Mouse (Mus musculus): ENCODE results near the gene Ak7.

DNA sequence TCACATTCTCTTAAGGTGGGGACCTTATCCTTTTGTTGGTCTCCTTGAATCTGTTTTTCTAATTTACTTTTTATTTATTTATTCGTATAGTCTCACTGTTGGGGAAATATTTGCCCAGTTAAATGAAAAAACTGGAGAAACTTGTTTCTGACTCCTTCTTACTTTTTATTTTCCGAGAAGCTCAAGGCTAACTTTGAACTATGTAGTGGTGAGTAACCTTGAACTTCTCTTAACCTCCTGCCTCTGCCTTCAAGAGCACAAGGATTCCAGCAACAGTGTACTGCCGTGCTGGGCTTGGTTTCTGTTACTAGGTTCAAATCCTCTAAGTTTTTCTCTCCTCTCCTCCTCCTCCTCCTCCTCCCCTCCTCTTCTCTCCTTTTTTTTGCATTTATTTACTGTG, 55.9 kb downstream of the Ak7 start:
- TF ChIP-seq EP300 (IDR thresholded peaks at IDR 0.05; ENCODE audit: low read depth) (no peak), CTCF (IDR thresholded peaks at IDR 0.05; ENCODE audit: low read depth) (no peak)

Data from liver, embryonic 14.5 days (tissue).